Mouse (Mus musculus) stomach, postnatal 0 days (tissue): ENCODE results near the gene Fam131a. TPM values are rescaled to one million over a fixed set of nuclear protein-coding genes. Genes with fewer than 3 reads are reported as not detected.

Experiments
- ATAC-seq: fragments of 200-750 bp; cut with Nextera tagmentation; 2 replicates; pipeline ENCODE4 v1.8.0; 2017; ENCODE audit not compliant: low FRiP score, low TSS enrichment
- DNase-seq: peaks from one replicate; pipeline ENCODE4 v3.0.0-alpha.2; 2016; ENCODE audit warnings: low spot score
- H3K27ac ChIP-seq: fragments of 300-500 bp; sonication (generic); replicated peaks from 2 replicates; pipeline ENCODE4 v1.5.1; 2014; ENCODE audit warnings: mild to moderate bottlenecking, control low read depth
- H3K27me3 ChIP-seq: fragments of 300-500 bp; sonication (generic); 2 replicates; pipeline ENCODE4 v1.6.1; 2014; ENCODE audit warnings: low read length; ENCODE audit not compliant: control insufficient read depth, insufficient read depth
- H3K36me3 ChIP-seq: fragments of 300-500 bp; sonication (generic); 2 replicates; pipeline ENCODE4 v1.6.1; 2014; ENCODE audit warnings: low read length, mixed read lengths; ENCODE audit not compliant: control insufficient read depth, insufficient read depth
- H3K4me1 ChIP-seq: fragments of 300-500 bp; sonication (generic); replicated peaks from 2 replicates; pipeline ENCODE4 v1.6.1; 2014; ENCODE audit warnings: antibody characterized with exemption; ENCODE audit not compliant: control insufficient read depth, insufficient read depth
- H3K4me2 ChIP-seq: fragments of 300-500 bp; sonication (generic); replicated peaks from 2 replicates; pipeline ENCODE4 v1.6.1; 2014; ENCODE audit warnings: low read depth, mild to moderate bottlenecking, control low read depth, moderate library complexity
- H3K4me3 ChIP-seq: fragments of 300-500 bp; sonication (generic); 2 replicates; pipeline ENCODE4 v1.5.1; 2014; ENCODE audit warnings: low read depth, low read length, control low read depth
- H3K9ac ChIP-seq: fragments of 300-500 bp; sonication (generic); 2 replicates; pipeline ENCODE4 v1.6.1; 2014; ENCODE audit warnings: mild to moderate bottlenecking, low read length, control low read depth, mixed read lengths
- H3K9me3 ChIP-seq: fragments of 300-500 bp; sonication (generic); 2 replicates; pipeline ENCODE4 v1.6.1; 2016; ENCODE audit warnings: low read length; ENCODE audit not compliant: control insufficient read depth
- CTCF ChIP-seq: IDR thresholded peaks from 2 replicates; pipeline ENCODE4 v1.5.1; 2016; ENCODE audit warnings: antibody characterized with exemption, low read depth, mild to moderate bottlenecking, moderate library complexity
- EP300 ChIP-seq: optimal IDR thresholded peaks from 2 replicates; pipeline ENCODE3; 2016; ENCODE audit warnings: antibody characterized with exemption
- WGBS: fragments of 180-500 bp; shearing (Covaris S2); extraction: QIAGEN DNeasy Blood & Tissue Kit; methylation state at CpG from one replicate; pipeline ENCODE4 v1.1.7; 2014; 5-methylcytosine and 5-hydroxymethylcytosine counted together
- polyA plus RNA-seq: library from polyadenylated mRNA; unstranded; fragments of >200 nt; fragmentation: Nextera tagmentation; extraction: Ambion mirVana; gene quantifications from 2 replicates; pipeline ENCODE4 v1.2.1, GENCODE M21; 2015

The Fam131a gene
- 6.7 and 7.0 TPM in 2 replicates for polyA plus RNA-seq

DNA sequence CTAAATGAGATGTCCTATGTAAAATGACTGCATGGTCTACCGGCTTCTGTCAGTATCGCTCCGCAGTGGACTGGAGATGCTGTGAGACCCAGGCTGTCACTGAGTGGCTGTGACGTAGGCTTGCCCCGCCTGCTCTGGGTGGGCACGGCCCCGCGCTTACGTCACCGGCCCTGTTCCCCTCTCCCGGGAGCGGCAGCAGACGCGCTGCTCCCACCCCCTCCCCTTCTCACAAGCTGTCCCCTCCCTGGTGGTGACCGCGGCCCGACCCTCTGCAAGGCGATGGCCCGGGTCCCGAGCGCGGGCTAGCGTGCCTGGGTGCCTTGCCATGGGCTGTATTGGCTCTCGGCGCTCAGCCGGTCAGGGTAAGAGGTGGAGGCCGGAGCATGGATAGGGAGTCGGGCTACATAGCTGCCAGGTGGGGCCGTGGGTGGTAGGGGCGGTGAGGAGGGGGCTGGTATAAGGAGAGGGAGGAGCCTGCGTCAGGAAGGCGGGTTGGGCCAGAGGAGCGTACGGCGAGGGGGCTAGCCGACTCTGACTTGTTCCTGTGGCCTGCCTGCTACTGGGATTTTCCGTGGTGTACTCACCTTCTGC, at the start of gene Fam131a:
Gene Fam131a, plus strand, starts transcription at position 131 of the 591 bp plus-strand sequence.
- DNase-seq (peak; percentile 88), ATAC-seq (peak; percentile 88)
- H3K4me1 ChIP-seq, result no peaks in the 10 kb centered on the region; the same call in 1 of the 2 replicates
- H3K4me2 ChIP-seq, result peak within 1 kb of the TSS; percentile 90
- H3K9me3 ChIP-seq, result no peaks in the 10 kb centered on the region
- peak within 1 kb of the TSS; percentile 78 for H3K27ac ChIP-seq
- TF ChIP-seq EP300 (no peak), CTCF (no peak; the same call in 1 of the 2 replicates)
- H3K27me3 ChIP-seq, result no peaks in the 10 kb centered on the region
- WGBS, result 1% methylated on average over 35 of the region's 37 CpGs
- peak within 1 kb of the TSS; percentile 69 for H3K9ac ChIP-seq
- H3K4me3 ChIP-seq, result peak within 1 kb of the TSS; percentile 65
- peaks cover 17% of the 10 kb centered on the region for H3K36me3 ChIP-seq

DNA sequence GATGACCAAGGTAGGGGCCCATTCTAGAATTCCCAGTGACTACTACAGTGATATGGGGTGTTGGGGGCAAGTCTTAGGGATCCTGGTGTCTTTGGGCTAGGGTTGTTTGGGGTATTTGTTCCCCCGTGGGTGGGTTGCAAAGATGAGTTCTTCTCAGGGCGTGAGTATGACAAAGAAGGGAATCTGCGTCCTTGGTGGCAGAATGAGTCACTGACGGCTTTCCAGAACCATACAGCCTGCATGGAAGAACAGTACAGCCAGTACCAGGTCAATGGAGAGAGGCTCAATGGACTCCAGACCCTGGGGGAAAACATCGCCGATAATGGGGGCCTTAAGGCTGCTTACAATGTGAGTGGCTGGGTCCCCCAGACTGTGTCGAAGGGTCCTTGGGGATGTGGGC, 49.1 kb upstream of the Fam131a start:
- ATAC-seq, result no peak
- Histone ChIP-seq H3K4me3 (no peak overlapping the region), H3K9me3 (no peaks in the 10 kb centered on the region), H3K4me2 (no peak overlapping the region), H3K36me3 (no peaks in the 10 kb centered on the region), H3K4me1 (no peaks in the 10 kb centered on the region), H3K27ac (no peak overlapping the region), H3K9ac (no peak overlapping the region), H3K27me3 (no peaks in the 10 kb centered on the region)
- no peak for DNase-seq
- no peak for TF ChIP-seq CTCF
- TF ChIP-seq EP300, result no peak
- WGBS, result 82% methylated on average over 7 of the region's 7 CpGs

DNA sequence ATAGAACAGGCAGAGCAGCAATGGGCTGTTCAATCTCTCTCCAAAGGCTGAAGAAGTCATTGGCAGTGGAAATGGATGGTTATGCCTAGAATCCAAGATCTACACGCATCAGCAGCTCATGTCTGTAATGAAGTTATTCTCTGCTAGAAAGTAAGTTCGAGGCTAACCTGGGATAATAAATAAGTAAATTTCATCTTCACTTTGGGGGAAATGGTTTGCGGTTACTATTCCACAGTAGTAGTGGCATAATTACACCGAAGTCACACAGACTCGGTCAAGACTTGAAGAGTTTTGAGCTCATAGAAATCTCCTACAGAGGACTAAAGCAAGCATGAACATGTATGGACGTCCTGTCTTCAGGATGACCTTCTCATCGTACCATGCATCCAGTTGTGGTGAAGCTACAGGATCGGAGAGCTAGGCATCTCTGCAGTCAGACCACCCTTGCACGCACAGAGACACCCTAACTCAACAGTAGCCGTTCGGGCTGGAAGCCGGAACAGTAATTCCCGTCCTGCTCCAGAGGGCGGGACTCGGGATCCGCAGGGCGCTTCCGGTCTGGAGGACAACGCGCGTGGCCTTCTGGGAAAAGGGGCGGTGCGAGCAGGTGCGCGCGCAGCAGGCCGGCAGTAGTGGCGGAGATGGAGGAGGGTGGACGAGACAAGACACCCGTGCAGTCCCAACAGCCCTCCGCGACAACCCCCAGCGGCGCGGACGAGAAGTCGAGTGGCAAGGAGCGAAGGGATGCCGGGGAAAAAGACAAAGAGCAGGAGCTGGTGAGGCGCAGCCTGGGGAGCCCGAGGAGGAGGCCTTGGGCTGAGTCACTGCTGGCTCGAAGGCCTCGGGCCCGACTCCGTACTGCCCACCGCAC, 41.7 kb upstream of the Fam131a start, which contains the start of gene Psmd2:
Gene Psmd2, plus strand, starts transcription at position 577 of the 871 bp plus-strand sequence.
- Histone ChIP-seq H3K9me3 (no peaks in the 10 kb centered on the region), H3K4me2 (peak within 1 kb of the TSS; percentile 82), H3K36me3 (peaks cover 7% of the 10 kb centered on the region), H3K9ac (peak within 1 kb of the TSS; percentile 93), H3K4me1 (no peaks in the 10 kb centered on the region), H3K27ac (peak within 1 kb of the TSS; percentile 80), H3K4me3 (peak within 1 kb of the TSS; percentile 88), H3K27me3 (no peaks in the 10 kb centered on the region)
- peak; percentile 26 for TF ChIP-seq CTCF
- TF ChIP-seq EP300, result no peak
- WGBS, result 2% methylated on average over 42 of the region's 46 CpGs
- ATAC-seq (peak; percentile 96), DNase-seq (peak; percentile 97)

DNA sequence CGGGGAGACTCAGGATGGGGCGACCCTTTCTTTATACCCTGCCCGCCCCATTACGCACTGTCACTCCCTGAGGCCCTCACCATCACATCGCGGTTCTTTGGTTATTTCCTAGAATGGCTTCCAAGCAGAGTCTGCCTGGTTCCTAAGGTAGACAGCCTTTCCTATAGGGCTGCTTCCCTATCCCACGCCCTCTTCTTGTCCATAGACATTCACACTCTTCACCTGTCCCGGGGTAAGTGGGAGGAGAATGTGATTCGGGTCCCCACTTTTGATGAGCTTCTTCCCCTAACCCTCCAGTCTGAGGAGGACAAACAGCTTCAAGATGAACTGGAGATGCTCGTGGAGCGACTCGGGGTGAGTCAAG, 41.1 kb upstream of the Fam131a start:
- no peaks in the 10 kb centered on the region for H3K9me3 ChIP-seq
- WGBS, result 5% methylated on average over 12 of the region's 12 CpGs
- peak overlapping the region; percentile 82 for H3K4me2 ChIP-seq
- no peak for TF ChIP-seq EP300
- no peak for TF ChIP-seq CTCF
- ATAC-seq, result peak; percentile 59
- no peaks in the 10 kb centered on the region for H3K27me3 ChIP-seq
- H3K9ac ChIP-seq, result peak overlapping the region; percentile 93
- peaks cover 14% of the 10 kb centered on the region for H3K36me3 ChIP-seq
- no peaks in the 10 kb centered on the region for H3K4me1 ChIP-seq
- no peak for DNase-seq
- H3K4me3 ChIP-seq, result peak overlapping the region; percentile 88
- peak overlapping the region; percentile 40; the same call in 1 of the 2 replicates for H3K27ac ChIP-seq

DNA sequence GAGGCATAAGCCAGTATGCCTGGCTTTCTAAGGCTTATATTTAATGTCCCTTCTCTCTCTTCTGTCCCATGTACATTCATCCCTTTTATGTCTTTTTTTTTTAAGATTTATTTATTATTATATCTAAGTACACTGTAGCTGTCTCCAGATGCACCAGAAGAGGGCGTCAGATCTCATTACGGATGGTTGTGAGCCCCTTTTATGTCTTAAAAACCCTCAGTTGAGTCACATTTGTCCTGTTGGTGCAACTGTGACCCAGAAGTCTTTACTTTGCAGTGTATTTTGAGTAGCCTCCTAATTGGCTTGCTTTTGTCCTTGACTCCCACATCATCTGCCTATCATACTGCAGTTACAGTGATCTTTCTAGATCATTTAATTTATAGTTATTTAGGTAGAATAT, 39.7 kb upstream of the Fam131a start:
- Histone ChIP-seq H3K9ac (no peak overlapping the region), H3K27ac (no peak overlapping the region), H3K4me1 (no peaks in the 10 kb centered on the region), H3K9me3 (no peaks in the 10 kb centered on the region), H3K4me2 (no peak overlapping the region), H3K36me3 (peaks cover 20% of the 10 kb centered on the region), H3K4me3 (no peak overlapping the region), H3K27me3 (no peaks in the 10 kb centered on the region)
- no peak for DNase-seq
- TF ChIP-seq CTCF, result peak; percentile 18; the same call in 1 of the 2 replicates
- no peak for TF ChIP-seq EP300
- ATAC-seq, result no peak
- 62% methylated on average over 2 of the region's 2 CpGs for WGBS
